Mouse (Mus musculus) left cerebral cortex, postnatal 4 days (tissue): Measurements from ENCODE around the gene Nf2. TPM values are rescaled to one million over a fixed set of nuclear protein-coding genes. Genes with fewer than 3 reads are reported as not detected.

ENCODE experiments used
- DNase-seq: peaks from one replicate; pipeline ENCODE4 v3.0.0-alpha.2; 2022
- intact Hi-C: fragments of 180-260 bp; cut with DNase I; formaldehyde crosslinking; loops from one replicate; pipeline ENCODE4 v1.15.1; 2025
- total RNA-seq, 2 experiments: library from RNA; stranded (reverse); gene quantifications; 2 replicates each; pipeline ENCODE4 v1.2.3; 2021

Nf2 gene
- total RNA-seq, 2 experiments from 2014 or later: 155 to 162 TPM

GRCm38 (mm10) chr11:4752836-4753235 is 96.5 kb downstream of the Nf2 start:
- intact Hi-C loops: no loop called here
- DNase-seq: no peak

DNA sequence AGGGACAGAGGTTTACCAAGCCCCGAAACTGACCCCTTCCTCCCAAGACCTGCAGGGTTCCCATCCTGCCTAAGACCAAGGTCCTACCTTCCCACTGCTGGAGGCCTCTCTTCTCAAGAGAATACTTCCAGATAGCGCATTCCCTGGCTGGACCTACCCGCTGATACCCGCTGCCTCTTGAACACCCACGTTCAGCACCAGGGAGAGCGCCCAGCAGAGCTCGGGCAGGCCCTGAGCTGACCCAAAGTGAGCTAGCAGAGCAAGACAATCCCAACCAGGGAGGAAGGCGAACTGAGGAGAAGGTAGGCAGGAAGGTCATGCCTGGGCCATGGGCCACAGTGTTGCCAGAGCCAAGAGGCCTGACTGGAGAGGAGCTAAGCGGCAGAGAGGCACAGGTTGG is 99.1 kb downstream of the Nf2 start:
- intact Hi-C loops: no loop called here
- DNase-seq: no peak

GRCm38 (mm10) chr11:4747285-4747684 is 102.1 kb downstream of the Nf2 start:
- DNase-seq: no peak
- intact Hi-C loops: no loop called here

DNA sequence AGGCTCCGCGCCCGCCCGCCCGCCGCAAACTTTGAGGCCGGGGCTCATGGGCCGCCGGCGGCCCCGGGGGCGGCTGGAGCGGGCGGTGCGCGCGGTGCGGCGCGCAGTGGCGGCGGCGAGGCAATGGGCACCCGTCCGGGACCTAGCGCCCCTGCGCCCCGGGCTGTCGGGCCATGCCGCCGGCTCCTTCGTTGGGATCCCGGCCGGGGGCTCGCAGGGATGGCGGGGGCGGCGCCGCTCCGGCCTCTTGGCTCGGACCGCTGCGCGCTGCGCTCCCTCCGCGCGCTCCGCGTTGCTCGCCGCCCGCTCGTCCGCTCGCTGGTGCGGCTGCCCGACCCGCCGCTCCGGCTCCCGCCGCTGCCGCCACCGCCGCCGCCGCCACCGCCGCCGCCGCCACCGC is 102.6 kb downstream of the Nf2 start, which contains the start of gene Cabp7:
Gene Cabp7, minus strand, starts transcription at position 46 of the 400 bp plus-strand sequence.
- no peak for DNase-seq
- intact Hi-C loops: no loop called here

GRCm38 (mm10) chr11:4745969-4746368 is 103.4 kb downstream of the Nf2 start:
- DNase-seq: no peak
- intact Hi-C loops: no loop called here

DNA sequence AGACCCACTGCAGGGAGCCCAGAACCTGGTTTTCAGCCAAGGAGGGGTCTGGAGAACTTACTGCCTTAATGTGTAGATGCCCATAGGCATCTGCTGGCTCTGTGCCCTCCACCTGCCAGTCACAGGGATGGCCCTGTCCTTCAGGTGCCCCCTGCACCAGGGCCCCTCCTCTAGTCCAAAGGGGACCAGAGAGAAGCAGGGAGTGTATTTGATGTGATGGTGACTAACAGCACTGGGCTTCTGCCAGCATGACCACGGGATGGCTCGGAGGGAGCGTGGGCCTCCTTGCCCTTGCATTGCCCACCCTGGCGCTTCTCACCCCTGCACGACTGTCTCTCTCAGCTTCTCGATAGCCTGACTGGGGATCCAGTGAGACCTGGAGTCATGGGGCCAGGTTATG is 104.6 kb downstream of the Nf2 start:
- DNase-seq: no peak
- intact Hi-C loops: no loop called here

GRCm38 (mm10) chr11:4740785-4741184 is 108.6 kb downstream of the Nf2 start:
- intact Hi-C loops: no loop called here
- no peak for DNase-seq

DNA sequence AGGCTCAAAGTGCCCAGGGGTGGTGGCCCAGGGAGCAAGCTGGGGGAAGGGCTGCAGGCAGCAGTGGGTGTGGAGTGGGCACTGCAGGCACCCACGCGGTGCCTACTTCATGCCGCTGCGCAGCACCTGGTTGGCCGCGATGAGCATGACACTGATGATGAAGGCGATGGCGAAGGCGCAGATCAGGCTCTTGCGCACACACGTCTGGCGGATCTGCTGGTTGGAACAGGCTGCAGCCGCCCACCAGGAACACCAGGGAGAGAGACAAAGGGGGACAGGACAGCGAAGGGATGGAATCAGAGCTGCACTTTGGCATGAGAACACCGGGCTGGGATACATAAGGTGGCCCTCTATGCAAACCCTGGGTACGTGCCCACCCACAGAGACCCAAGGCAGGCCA is 110.6 kb downstream of the Nf2 start:
- DNase-seq: no peak
- intact Hi-C loops: no loop called here

DNA sequence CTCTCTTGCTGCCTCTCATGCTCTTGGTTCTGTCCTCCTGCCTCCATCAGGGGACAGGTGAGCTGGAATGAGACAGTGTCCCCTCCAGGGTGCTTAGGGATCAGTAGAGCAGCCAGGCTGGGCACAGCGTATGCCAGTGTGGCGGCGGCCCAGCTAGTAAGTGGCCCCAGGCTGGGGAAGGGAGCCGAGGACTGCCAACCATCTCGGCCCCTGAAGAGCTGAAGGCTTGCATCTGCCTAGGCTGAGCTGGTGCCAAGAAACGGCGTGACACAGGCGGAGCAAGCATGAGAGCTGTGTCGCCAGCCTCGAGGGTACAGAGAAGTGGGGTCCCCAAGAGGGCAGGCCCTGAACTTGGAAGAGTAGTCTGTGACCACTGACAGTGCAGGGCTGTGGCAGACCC is 111.7 kb downstream of the Nf2 start:
- DNase-seq: peak; percentile 88
- intact Hi-C loops: no loop called here

DNA sequence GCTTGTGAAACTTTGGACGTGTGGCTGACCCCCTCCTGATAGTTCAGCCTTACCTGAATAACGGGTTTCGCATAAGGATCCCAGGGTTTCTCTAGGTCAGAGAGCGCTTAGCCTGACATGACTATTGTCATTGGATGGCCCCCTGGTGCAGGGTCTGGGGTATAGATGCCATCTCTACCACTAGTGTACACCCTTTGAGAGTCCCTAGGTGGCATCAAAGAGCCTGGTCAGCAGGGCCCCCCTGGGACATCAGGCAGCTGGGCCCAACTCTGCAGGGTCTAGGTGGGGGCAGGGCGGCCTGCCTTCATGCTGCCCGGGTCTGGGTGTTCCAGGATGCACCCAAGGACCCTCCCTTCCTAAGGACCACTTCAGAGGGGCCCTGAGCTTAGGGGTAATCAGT is 113.0 kb downstream of the Nf2 start:
- DNase-seq: no peak
- intact Hi-C loops: no loop called here

GRCm38 (mm10) chr11:4734179-4734578 is 115.2 kb downstream of the Nf2 start:
- intact Hi-C loops: no loop called here
- no peak for DNase-seq

- intact Hi-C loops: no loop called here
- DNase-seq: no peak
Observed at GRCm38 (mm10) chr11:4731781-4732180, 117.6 kb downstream of the Nf2 start.

- no peak for DNase-seq
- intact Hi-C loops: no loop called here
Observed at GRCm38 (mm10) chr11:4730913-4731312, 118.4 kb downstream of the Nf2 start.

GRCm38 (mm10) chr11:4730096-4730495 is 119.2 kb downstream of the Nf2 start:
- intact Hi-C loops: no loop called here
- DNase-seq: no peak

GRCm38 (mm10) chr11:4729603-4730002 is 119.7 kb downstream of the Nf2 start:
- no peak for DNase-seq
- intact Hi-C loops: no loop called here

GRCm38 (mm10) chr11:4721728-4722127 is 127.6 kb downstream of the Nf2 start:
- DNase-seq: no peak
- intact Hi-C loops: no loop called here

DNA sequence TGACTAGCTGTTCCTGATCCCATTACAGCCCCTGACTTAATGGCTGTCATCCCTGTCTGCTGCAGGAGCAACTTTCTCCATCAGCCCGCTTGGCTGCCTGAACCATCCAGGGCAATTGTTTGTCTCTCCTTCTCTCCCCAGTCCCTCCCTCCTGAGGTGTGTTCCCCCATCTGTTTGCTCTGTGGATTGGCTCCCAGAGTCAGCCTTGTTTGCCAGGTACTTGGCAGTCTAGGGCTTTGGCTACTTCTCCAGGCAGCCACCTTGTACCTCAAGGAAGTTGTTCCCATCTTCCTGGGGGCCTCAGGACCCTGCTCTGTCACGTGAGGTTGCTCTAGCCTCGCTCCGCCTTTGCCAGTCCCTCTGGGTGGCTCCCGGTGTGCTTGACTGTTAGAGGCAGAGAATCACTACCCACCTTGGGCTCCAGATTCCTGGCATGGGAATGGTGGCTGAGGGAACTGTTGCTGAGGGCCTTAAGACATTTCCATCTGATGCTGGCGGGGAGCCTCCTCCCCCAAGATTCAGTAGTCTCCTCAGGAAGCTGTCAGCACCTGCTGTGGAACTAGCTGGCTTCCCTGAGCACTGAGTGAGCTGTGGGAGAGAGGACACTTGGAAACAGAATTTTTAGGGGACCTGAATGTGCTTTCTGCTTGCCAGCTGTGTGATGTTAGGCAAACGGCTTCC is 128.3 kb downstream of the Nf2 start:
- intact Hi-C loops: no loop called here
- DNase-seq: no peak

- intact Hi-C loops: no loop called here
- no peak for DNase-seq
Observed at GRCm38 (mm10) chr11:4720393-4720792, 128.9 kb downstream of the Nf2 start.

DNA sequence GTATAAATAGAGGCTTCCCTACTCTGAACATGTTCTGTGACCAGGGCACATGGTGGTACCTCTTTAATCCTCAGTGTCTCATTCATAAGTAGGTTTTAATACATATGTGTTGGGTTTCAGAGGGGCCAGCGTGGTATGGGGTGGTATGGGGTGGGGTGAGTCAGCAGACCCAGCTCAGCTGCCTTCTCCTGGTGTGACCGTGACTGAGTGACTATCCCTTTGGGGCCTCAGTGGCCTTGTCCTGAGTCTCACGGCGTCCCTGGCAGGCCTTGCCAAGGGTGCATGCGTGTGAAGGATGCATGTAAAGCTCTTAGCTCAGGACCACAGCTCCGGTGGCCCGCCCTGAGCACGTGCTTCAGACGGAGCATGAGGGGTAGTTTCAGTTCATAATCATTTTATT is 129.4 kb downstream of the Nf2 start:
- intact Hi-C loops: no loop called here
- no peak for DNase-seq

- intact Hi-C loops: no loop called here
- no peak for DNase-seq
Observed at GRCm38 (mm10) chr11:4718548-4718947, 130.8 kb downstream of the Nf2 start.

DNA sequence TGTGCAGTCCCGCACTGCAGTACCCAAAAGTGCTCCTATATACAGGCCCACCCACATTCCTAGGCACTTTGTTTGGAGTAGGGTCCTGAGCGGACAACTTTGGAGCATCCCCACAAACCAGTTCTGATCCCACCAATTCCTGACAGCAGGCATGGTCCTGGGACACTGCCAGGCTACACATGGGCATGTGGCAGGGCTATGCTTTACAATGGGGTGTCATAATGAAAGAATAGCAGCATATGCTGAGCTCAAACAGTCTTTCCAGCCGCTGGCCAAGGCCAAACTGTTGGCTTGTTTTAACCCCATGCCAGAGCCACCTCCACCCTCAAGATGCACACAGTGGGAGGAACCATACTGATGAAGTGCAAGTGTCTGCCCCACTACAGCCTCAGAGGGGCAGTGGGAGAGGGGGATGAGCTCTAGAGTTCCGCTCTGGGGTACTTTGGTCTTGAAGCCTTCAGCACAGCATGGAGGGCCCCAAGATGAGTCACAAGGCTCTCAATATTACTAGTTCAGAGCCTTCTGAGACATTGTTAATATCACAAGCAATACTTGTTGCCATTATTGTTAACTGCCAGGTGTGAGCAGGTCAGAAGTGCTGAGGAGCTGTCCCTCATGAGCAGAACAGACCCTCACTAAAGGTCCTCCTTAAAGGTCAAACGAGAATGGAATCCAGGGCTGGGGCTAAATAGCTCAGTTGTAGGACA is 132.7 kb downstream of the Nf2 start:
- intact Hi-C loops: no loop called here
- DNase-seq: no peak
